Mouse (Mus musculus) natural killer cell, adult 2 months (primary cell): Measurements from ENCODE around the gene Grhl3.

Experiments used
- DNase-seq, 2 experiments: peaks; one replicate each; pipeline ENCODE4 v3.0.0; 2022; ENCODE audit warnings: low spot score in 2 of 2

The Grhl3 gene

DNA sequence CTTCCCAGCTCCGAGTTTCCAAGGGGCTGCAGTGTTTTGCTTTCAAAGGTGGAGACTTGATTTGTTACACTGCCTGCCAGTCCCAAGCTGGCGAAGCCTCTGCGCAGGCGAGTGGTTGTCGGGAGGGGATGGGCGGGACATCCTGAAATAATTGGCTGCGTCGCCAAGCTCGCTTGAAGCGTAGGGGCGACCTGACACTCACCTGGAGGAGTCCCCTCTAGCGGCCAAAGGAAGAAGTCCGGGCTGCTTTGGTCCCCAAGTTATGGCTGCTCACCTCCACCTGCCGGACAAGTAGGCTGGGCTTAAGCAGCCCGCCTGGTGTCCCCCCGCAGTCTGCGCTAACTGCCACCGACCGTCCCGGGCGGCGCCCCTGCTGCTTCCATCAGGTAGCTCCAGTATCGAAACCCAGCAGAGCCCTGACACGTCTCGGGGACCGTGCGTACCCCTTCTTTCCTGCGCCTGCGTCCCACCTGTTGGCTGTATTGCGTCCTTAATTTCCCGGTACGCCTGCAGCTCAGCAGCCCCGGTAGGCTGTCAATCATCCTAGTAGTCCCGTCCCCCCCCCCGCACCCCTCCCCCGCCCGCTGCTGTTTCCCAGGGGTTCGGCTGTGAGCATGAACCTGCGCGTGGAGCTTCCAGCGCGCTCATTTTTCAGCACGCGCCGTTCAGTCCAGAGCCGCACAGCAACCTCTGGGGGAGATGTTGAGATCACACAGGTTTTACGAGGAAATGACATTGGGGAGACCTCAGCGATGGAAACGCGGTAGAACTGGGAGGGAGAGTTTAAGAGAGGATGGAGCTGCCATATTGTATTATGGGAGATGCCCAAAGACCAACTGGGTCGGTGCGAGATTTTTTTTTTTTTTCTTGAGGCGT is 78.7 kb downstream of the Grhl3 start, which contains the start of the genes Stpg1 and Nipal3:
Stpg1 (plus strand) TSS at position 270 of the 876 bp plus-strand sequence.
Nipal3 (minus strand) TSS at position 518 of the 876 bp plus-strand sequence.
- DNase-seq: peak; percentile 72 to 86

DNA sequence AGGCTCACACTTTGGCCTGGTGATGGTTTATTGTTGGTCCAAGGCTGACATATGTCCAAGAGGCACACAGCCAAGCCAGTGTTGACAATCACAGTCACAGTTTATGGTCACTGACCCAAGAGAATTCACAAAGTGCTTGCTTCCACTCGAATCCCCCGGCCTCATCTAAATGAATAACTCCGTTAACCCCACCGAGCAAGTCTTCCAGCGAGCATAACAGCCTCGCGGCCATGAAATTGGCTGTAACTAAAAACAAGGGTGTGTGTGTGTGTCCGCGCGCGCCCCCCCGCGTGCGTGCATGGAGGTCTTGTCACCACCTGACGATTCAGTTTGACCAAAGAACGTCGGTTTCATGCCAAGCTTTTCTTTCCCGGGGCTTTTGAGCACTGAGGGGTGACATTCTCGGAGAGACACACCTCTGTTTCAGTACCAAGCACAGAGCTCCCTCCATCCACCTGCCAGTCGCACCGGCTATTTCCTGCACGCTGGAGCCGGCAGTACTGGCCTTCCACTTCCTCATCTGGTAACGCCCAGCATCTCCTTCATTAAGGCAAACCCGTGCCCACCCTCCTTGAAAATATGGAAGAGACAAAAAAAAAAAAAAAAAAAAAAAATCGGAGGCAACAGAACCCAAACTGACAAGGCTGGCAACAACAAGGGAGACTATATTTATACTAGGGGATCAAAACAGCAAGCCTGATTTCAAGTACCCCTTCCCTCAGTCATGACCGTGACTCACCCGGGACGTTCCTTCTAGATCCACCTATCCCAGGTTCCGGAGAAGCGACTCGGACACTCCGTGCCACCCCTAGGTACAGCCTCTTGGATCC is 79.5 kb downstream of the Grhl3 start:
- DNase-seq: peak; percentile 11 to 29

DNA sequence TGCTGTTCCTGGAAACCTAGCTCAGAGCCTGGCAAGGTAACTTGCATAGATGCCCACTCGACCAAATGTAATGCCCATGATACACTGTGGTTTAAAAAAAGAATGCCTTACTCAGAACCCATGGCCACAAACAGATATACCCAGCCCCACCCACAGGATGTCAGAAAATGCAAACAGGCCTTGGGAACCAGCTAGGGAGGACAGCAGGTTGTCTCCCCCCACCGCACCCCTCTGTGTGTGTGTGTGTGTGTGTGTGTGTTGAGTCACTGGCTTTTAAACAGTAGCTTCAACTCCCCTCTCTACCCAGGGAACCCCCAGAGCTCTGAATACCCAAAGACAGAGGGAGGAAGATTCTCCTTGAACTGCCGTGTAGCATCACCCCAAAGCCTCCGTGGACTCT is 80.2 kb downstream of the Grhl3 start:
- DNase-seq: peak; percentile 37 to 50
